Mouse (Mus musculus) neural tube, embryonic 11.5 days (tissue): ENCODE measurements at regions not wholly inside any gene's neighbourhood (a gene's known extent, or its start where the extent isn't known, plus 50 kb on each side); places are given as distances from the start of the nearest gene placed in this dataset.

Experiments used
- ATAC-seq: fragments of 200-750 bp; cut with Nextera tagmentation; 2 replicates; pipeline ENCODE4 v1.8.0; 2017; ENCODE audit warnings: moderate number of reproducible peaks, mild to moderate bottlenecking, moderate TSS enrichment, moderate library complexity; ENCODE audit not compliant: insufficient read depth, low FRiP score, low TSS enrichment
- DNase-seq: peaks from one replicate; pipeline ENCODE4 v3.0.0-alpha.2; 2015; ENCODE audit warnings: low spot score
- H3K27ac ChIP-seq: fragments of 300-500 bp; sonication (generic); 2 replicates; pipeline ENCODE4 v1.5.1; 2014; ENCODE audit warnings: low read depth, mild to moderate bottlenecking, low read length
- H3K27me3 ChIP-seq: fragments of 300-500 bp; sonication (generic); 2 replicates; pipeline ENCODE4 v1.6.1; 2014; ENCODE audit warnings: mild to moderate bottlenecking, low read length, mixed read lengths; ENCODE audit not compliant: control insufficient read depth, insufficient read depth
- H3K36me3 ChIP-seq: fragments of 300-500 bp; sonication (generic); 2 replicates; pipeline ENCODE4 v1.6.1; 2014; ENCODE audit warnings: mild to moderate bottlenecking, low read length, moderate library complexity, mixed read lengths; ENCODE audit not compliant: control insufficient read depth, insufficient read depth
- H3K4me1 ChIP-seq: fragments of 300-500 bp; sonication (generic); 2 replicates; pipeline ENCODE4 v1.6.1; 2014; ENCODE audit warnings: low read length, mixed read lengths; ENCODE audit not compliant: control insufficient read depth, insufficient read depth
- H3K4me2 ChIP-seq: fragments of 300-500 bp; sonication (generic); 2 replicates; pipeline ENCODE4 v1.6.1; 2014; ENCODE audit warnings: low read depth, mild to moderate bottlenecking, moderate library complexity
- H3K4me3 ChIP-seq: fragments of 300-500 bp; sonication (generic); 2 replicates; pipeline ENCODE4 v1.5.1; 2014; ENCODE audit warnings: low read depth, low read length
- H3K9ac ChIP-seq: fragments of 300-500 bp; sonication (generic); 2 replicates; pipeline ENCODE4 v1.6.1; 2014; ENCODE audit warnings: mild to moderate bottlenecking, low read length
- H3K9me3 ChIP-seq: fragments of 300-500 bp; sonication (generic); 2 replicates; pipeline ENCODE4 v1.6.1; 2016; ENCODE audit warnings: low read length; ENCODE audit not compliant: control insufficient read depth
- WGBS: fragments of 180-500 bp; shearing (Covaris S2); extraction: QIAGEN DNeasy Blood & Tissue Kit; methylation state at CpG from one replicate; pipeline ENCODE4 v1.1.7; 2014; 5-methylcytosine and 5-hydroxymethylcytosine counted together

DNA sequence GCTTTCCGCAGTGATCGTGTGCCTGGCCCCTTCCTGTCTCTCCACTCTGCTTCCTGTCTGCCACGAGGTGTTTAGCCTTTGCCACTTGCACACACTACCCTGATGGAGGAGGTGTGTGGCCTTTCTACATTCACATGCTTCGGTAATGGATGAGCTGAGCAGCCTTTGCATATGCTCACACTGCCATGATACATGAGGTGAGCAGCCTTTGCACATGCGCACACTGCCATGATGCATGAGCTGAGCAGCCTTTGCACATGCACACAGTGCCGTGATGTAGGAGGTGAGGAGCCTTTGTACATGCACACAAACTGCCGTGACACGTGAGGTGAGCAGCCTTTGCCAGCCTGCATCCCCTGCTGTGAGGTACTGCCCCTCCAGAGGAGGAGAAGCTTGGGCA, 58.3 kb downstream of the Erv3 start:
- H3K36me3 ChIP-seq, result no peaks in the 10 kb centered on the region
- H3K4me2 ChIP-seq, result no peak overlapping the region
- H3K4me3 ChIP-seq, result no peak overlapping the region
- 73% methylated on average over 8 of the region's 8 CpGs for WGBS
- ATAC-seq, result no peak
- no peak overlapping the region for H3K27ac ChIP-seq
- no peak overlapping the region for H3K9ac ChIP-seq
- H3K9me3 ChIP-seq, result no peaks in the 10 kb centered on the region
- no peak for DNase-seq
- H3K27me3 ChIP-seq, result no peaks in the 10 kb centered on the region
- H3K4me1 ChIP-seq, result no peaks in the 10 kb centered on the region

DNA sequence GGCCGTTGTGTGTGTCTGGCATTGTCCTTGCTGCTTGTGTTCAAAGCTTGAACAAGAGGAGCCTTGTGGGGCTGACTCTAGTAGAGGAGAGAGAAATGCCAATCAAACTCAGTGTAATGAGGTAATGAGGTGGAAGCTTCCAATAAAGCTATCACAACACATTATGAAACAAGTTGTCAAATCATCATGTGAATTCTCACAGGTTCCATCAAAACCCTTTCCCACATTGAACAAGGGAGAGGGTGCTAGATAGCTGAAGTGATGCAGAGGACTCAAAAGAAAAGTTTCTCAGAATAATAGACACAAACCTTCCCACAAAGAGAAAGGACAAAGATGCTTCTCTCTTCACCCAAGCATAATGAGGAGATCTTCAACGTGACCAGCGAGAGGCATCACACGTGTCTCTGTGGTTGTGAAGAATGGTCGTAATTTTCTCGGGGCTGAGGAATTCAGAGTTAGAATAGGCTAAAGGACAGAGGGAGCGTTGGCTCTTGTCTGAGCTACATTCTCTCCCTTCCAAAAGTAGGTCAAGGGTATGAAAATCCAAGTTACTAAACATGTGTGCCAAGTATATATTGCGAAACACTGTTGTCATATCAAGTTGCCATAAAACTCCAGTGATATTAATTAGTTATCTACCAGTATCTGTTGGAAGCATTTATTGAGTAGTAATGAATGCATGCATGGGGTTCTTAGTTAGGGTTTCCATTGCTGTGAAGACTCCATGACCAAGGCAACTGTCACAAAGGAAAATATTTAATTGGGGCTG, 59.2 kb downstream of the Erv3 start:
- no peak overlapping the region for H3K27ac ChIP-seq
- no peaks in the 10 kb centered on the region for H3K4me1 ChIP-seq
- no peaks in the 10 kb centered on the region for H3K9me3 ChIP-seq
- no peaks in the 10 kb centered on the region for H3K36me3 ChIP-seq
- no peak overlapping the region for H3K4me3 ChIP-seq
- no peak overlapping the region for H3K4me2 ChIP-seq
- DNase-seq (no peak), ATAC-seq (no peak)
- H3K27me3 ChIP-seq, result no peaks in the 10 kb centered on the region
- H3K9ac ChIP-seq, result no peak overlapping the region
- 83% methylated on average over 8 of the region's 8 CpGs for WGBS

DNA sequence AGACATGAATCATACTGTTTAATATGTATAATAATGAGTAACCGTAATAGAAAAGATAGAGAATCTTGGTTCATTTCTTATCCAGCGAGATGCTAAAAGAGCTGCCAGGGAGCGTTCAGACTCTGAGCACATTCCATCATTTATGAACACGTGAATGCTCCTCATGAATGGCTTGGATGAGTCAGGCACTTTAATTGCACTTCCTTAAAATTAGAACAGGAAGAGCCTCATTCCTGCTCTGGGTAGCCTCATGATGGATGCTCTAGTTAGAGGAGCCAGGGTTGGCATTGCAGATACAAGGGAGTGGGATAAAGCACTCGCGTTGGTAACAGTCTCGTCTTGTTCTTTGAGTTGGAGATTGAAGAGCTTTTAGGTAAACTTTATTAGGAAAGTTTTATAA, 60.1 kb downstream of the Erv3 start:
- no peaks in the 10 kb centered on the region for H3K4me1 ChIP-seq
- H3K9ac ChIP-seq, result no peak overlapping the region
- no peak overlapping the region for H3K27ac ChIP-seq
- H3K36me3 ChIP-seq, result no peaks in the 10 kb centered on the region
- H3K4me2 ChIP-seq, result no peak overlapping the region
- no peak for DNase-seq
- no peaks in the 10 kb centered on the region for H3K9me3 ChIP-seq
- WGBS, result 89% methylated on average over 7 of the region's 7 CpGs
- no peaks in the 10 kb centered on the region for H3K27me3 ChIP-seq
- ATAC-seq, result no peak
- H3K4me3 ChIP-seq, result no peak overlapping the region

DNA sequence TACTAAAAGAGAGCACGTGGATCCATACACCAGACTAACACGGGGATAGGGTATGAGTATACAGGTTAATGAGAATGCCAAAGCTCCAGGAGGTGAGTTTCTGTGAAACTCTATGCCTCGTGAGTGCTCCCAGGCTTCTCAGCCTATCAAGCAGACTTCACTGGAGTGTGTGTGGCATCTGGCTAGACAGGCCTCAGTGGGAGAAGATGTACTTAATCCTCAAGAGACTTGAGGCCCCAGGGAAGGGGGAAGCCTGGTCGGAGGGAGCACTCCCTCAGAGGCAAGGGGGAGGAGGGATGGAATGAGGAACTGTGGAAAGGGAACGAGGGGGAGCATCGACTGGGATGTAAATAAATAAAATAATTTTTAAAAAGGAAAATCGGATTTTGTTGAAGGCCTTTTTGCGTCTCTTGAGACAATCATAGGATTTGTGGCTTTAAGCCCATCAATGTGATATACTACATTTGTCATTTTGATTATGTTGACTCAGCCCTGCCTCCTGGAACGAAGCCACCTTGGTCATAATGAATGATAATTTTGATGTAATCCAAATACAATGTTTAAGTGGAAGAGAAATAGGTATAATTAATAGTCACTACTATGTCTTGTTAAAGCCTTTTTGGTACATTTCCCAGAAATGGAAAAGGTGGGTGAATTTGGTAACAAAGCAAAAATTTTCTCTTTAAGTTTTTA, 62.4 kb downstream of the Erv3 start:
- WGBS, result 81% methylated on average over 9 of the region's 9 CpGs

DNA sequence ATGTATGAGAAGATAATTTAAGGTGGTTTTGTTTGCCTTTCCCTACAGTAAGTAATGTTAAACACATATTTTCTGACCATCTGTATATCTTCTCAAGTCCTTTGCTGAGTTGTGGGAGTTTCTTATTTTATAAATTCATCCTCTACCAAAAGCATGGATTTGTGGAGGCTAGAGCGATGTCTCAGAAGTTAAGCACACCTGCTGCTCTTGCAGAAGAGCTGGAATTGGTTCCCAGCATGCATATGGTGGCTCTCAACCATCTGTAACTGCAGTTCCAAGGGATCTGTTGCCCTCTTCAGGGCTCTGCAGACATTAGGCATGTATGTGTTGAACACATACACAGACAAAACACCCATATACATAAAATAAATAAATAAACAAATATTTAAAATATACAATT, 84.2 kb downstream of the Erv3 start:
- WGBS, result 96% methylated on average over 1 of the region's 1 CpGs
- Histone ChIP-seq H3K9ac (no peak overlapping the region), H3K4me1 (no peaks in the 10 kb centered on the region), H3K4me2 (no peak overlapping the region), H3K36me3 (no peaks in the 10 kb centered on the region), H3K27me3 (no peaks in the 10 kb centered on the region), H3K27ac (no peak overlapping the region), H3K9me3 (no peaks in the 10 kb centered on the region), H3K4me3 (no peak overlapping the region)
- DNase-seq (no peak), ATAC-seq (no peak)

More for the DNA sequence above, 62.4 kb downstream of the Erv3 start:
- Histone ChIP-seq H3K27ac (no peak overlapping the region), H3K27me3 (no peaks in the 10 kb centered on the region), H3K36me3 (no peaks in the 10 kb centered on the region), H3K9me3 (no peaks in the 10 kb centered on the region), H3K4me2 (no peak overlapping the region), H3K4me1 (no peaks in the 10 kb centered on the region), H3K4me3 (no peak overlapping the region), H3K9ac (no peak overlapping the region)
- DNase-seq (no peak), ATAC-seq (no peak)

DNA sequence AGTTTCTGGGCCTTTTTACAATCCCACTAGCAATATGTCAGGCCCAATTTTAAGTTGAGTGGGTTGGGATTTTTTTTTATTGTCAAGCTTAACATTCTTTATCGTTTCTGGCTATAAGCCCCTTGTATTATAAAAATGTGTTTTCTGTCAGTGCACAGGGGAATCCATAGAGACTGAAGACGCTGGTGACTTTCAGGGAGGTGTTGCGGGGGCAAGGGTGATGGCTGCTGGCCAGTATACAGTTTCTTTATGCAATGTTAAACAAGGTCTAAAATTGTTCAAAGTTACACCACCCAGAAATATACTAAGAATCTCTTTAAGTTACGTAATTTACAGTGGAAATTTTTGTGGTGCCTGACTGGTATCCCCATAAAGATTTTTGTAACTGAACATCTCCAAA, 85.9 kb downstream of the Erv3 start:
- no peak overlapping the region for H3K4me2 ChIP-seq
- DNase-seq (no peak), ATAC-seq (no peak)
- no peaks in the 10 kb centered on the region for H3K9me3 ChIP-seq
- H3K27ac ChIP-seq, result no peak overlapping the region
- no peaks in the 10 kb centered on the region for H3K27me3 ChIP-seq
- 93% methylated on average over 4 of the region's 4 CpGs for WGBS
- H3K9ac ChIP-seq, result no peak overlapping the region
- no peaks in the 10 kb centered on the region for H3K4me1 ChIP-seq
- no peak overlapping the region for H3K4me3 ChIP-seq
- no peaks in the 10 kb centered on the region for H3K36me3 ChIP-seq

DNA sequence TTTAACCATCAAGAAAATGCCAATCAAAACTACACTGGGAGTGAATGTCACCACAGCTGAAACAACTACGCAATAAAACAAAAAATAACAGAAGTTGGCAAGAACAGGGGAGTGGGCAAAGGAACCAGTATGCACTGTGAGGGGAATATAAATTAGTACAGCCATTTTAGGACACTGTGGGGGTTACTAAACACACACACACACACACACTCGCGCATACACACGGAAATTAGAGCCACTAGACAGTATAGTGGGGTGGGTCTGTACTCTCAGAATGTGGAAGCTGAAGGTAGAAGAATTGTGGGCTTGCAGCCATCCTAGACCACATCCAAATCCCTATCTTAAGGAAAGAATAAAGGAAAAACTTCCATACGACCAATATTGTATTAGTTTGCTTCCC, 87.4 kb downstream of the Erv3 start:
- no peak for ATAC-seq
- WGBS, result 84% methylated on average over 5 of the region's 5 CpGs
- no peak for DNase-seq

DNA sequence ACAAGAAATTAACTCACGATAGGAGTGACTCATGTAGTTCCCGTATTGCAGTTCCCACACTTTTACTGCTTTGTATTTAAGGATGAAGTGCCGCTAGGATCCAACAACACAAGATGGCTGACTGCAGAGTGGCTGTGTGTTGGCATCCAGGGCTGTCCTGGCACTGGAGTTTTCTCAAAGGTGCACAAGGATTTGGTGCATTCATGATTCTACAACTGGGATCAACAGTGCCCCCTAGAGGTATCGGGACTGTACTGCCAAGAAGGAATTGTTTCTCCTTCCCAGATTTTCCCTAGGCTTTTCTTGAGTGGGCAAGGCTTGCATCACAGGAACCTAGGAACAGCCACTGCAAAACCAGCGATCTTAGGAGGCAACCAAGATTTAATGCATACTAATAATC, 88.7 kb downstream of the Erv3 start:
- Histone ChIP-seq H3K4me2 (no peak overlapping the region), H3K4me3 (no peak overlapping the region), H3K36me3 (no peaks in the 10 kb centered on the region), H3K4me1 (no peaks in the 10 kb centered on the region), H3K27me3 (no peaks in the 10 kb centered on the region), H3K9me3 (no peaks in the 10 kb centered on the region), H3K27ac (no peak overlapping the region), H3K9ac (no peak overlapping the region)
- WGBS, result 56% methylated on average over 5 of the region's 5 CpGs
- DNase-seq, result peak; percentile 39
- no peak for ATAC-seq

More for the DNA sequence above, 87.4 kb downstream of the Erv3 start:
- H3K27ac ChIP-seq, result no peak overlapping the region
- no peak overlapping the region for H3K4me3 ChIP-seq
- H3K9ac ChIP-seq, result no peak overlapping the region
- no peaks in the 10 kb centered on the region for H3K36me3 ChIP-seq
- no peaks in the 10 kb centered on the region for H3K27me3 ChIP-seq
- no peaks in the 10 kb centered on the region for H3K9me3 ChIP-seq
- no peaks in the 10 kb centered on the region for H3K4me1 ChIP-seq
- no peak overlapping the region for H3K4me2 ChIP-seq

DNA sequence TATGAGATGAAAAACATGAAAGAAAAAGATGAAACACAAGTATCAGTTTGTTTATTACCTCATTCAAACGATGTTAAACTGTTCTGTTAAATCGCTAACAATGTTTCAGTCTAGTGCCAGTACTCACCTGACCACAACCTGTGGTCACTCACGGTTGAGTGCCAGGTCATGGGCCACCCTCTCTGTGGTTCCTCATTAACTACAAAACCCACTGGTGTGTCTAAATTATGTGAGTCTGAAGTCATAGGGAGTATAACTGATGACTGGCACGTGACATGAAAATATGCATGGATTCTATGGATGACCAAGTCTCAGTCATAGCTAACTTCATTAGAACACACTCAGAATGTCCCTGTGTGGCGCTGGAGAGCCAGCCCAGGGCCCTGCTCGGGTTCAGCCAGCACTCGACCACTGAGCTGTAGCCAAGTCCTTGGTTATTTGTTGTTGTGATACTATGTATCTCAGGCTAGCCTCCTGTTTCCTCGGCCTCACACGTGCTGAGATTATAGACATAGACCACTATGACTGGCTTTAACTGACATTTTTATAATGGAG, 89.8 kb downstream of the Erv3 start:
- Histone ChIP-seq H3K4me3 (no peak overlapping the region), H3K9me3 (no peaks in the 10 kb centered on the region), H3K4me2 (no peak overlapping the region), H3K9ac (no peak overlapping the region), H3K4me1 (no peaks in the 10 kb centered on the region), H3K27ac (no peak overlapping the region), H3K27me3 (no peaks in the 10 kb centered on the region), H3K36me3 (no peaks in the 10 kb centered on the region)
- ATAC-seq (no peak), DNase-seq (no peak)
- 87% methylated on average over 9 of the region's 9 CpGs for WGBS
